Mouse (Mus musculus) myocyte (in vitro differentiated cells): ENCODE measurements around the gene Vps4a.

ENCODE experiments used
- CEBPB ChIP-seq: IDR thresholded peaks from 2 replicates; pipeline ENCODE4 v1.6.1; 2011; ENCODE audit warnings: mild to moderate bottlenecking, moderate library complexity; ENCODE audit not compliant: poor library complexity, insufficient read depth, severe bottlenecking
- E2F4 ChIP-seq: IDR thresholded peaks from one replicate; pipeline ENCODE4 v1.6.1; 2011; ENCODE audit warnings: mild to moderate bottlenecking, control low read depth, moderate library complexity; ENCODE audit not compliant: insufficient read depth
- MAX ChIP-seq: IDR thresholded peaks from one replicate; pipeline ENCODE4 v1.6.1; 2011; ENCODE audit warnings: low read depth, mild to moderate bottlenecking, control low read depth
- MYOG ChIP-seq, 3 experiments: IDR thresholded peaks; one replicate each; pipeline ENCODE4 v1.6.1; 2011; ENCODE audit warnings: control low read depth in 2 of 3, low read depth in 2 of 3, mild to moderate bottlenecking in 2 of 3; ENCODE audit not compliant: insufficient read length in 2 of 3, control insufficient read depth in 1 of 3, insufficient read depth in 1 of 3
- POLR2A ChIP-seq: IDR thresholded peaks from one replicate; pipeline ENCODE4 v1.6.1; 2011; ENCODE audit warnings: low read depth, mild to moderate bottlenecking, control low read depth, moderate library complexity; ENCODE audit not compliant: insufficient read length
- REST ChIP-seq: IDR thresholded peaks from one replicate; pipeline ENCODE4 v1.6.1; 2011; ENCODE audit warnings: mild to moderate bottlenecking, control low read depth, moderate library complexity; ENCODE audit not compliant: insufficient read depth, insufficient read length
- TCF12 ChIP-seq: IDR thresholded peaks from one replicate; pipeline ENCODE4 v1.6.1; 2011; ENCODE audit warnings: mild to moderate bottlenecking, control low read depth; ENCODE audit not compliant: poor library complexity, insufficient read depth, severe bottlenecking
- TCF3 ChIP-seq: IDR thresholded peaks from one replicate; pipeline ENCODE4 v1.6.1; 2011; ENCODE audit warnings: low read depth, control low read depth; ENCODE audit not compliant: insufficient read length
- USF1 ChIP-seq: IDR thresholded peaks from one replicate; pipeline ENCODE4 v1.6.1; 2011; ENCODE audit warnings: low read depth, mild to moderate bottlenecking, control low read depth, moderate library complexity

DNA sequence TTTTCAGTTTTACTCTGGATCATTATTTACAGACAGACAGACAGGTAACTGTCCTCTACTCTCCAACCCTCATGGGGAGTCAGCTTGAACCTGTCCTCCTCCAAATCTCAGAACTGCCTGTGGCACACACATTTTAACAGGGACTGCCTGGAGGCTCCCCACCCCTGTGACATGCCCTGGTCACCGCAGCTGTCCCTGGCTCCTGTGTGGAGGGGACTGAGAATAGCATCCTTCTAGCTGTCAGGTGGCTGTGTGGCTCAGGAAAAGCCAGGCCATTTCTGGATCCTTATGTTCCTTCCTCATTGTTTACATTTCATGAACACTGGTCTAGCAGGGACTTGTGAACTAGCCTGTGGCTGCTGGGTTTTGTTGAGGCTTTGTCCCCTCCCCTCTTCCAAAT is 43.1 kb downstream of the Vps4a start:
- no peak for TF ChIP-seq POLR2A
- TF ChIP-seq MYOG (IDR thresholded peaks at IDR 0.05; ENCODE audit: control insufficient read depth in 1 of 3, insufficient read depth in 1 of 3, insufficient read length in 2 of 3, low read depth in 2 of 3): peak; percentile 22 to 87 (median 61)
- TF ChIP-seq E2F4: no peak
- TF ChIP-seq REST: no peak
- TF ChIP-seq TCF12: peak; percentile 7
- TF ChIP-seq USF1: no peak
- TF ChIP-seq MAX: no peak
- no peak for TF ChIP-seq TCF3
- no peak for TF ChIP-seq CEBPB
